Mouse (Mus musculus) G1E (cell line): ENCODE data around the gene Cd207.

Experiments used
- CTCF ChIP-seq: IDR thresholded peaks from 2 replicates; pipeline ENCODE4 v1.5.1; 2012; ENCODE audit warnings: low read depth, low read length, inconsistent platforms, mixed read lengths
- GATA1 ChIP-seq: IDR thresholded peaks from 2 replicates; pipeline ENCODE4 v1.6.1; 2012; ENCODE audit warnings: borderline replicate concordance, low read length, inconsistent platforms, mixed read lengths
- POLR2AphosphoS5 ChIP-seq: IDR thresholded peaks from 2 replicates; pipeline ENCODE4 v1.6.1; 2012; ENCODE audit warnings: low read depth, low read length, inconsistent platforms; ENCODE audit not compliant: insufficient replicate concordance
- TAL1 ChIP-seq: conservative IDR thresholded peaks from 2 replicates; pipeline ENCODE4 v1.6.1; 2012; ENCODE audit warnings: low read depth, low read length, inconsistent platforms, mixed read lengths

DNA sequence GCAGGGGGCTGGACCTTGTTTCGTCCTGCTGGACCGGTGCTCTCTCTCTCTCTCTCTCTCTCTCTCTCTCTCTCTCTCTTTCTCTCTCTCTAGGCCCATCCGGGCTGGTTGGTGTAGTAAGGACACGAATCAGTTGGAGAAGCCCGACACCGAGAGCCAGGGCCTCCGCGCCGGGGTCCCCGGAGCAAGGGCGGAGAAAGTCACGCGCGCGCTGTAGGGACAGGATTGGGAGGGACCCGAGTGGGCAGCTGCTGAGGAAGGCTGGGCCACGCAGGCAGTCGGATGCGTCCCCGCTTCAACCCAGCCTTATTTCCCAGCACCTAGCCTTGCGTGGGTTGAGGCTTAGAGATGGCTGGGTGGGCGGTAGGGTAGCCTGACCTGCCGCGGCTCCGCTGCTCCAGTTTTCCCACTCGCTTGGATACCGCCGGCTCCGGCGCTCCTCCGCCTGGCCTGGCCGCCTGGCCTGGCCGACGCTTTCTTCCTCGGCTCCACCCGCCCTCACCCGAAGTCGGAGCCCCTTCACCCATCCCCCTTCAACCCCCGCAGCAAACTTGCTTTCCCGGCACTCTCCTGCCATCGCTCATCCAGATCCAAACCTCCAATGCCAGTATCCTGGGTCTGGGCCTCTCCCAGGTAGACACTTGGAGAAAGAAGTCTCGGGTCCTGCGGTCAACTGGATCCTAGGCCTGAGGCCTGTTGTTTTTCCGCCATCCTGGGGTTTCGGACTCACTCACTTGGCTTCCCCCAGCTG, 34.2 kb upstream of the Cd207 start:
- no peak for TF ChIP-seq CTCF
- TF ChIP-seq GATA1: no peak
- no peak for TF ChIP-seq TAL1
- TF ChIP-seq POLR2AphosphoS5: no peak
